Mouse (Mus musculus) ZHBTc4 (cell line): Measurements from ENCODE around the gene Pgrmc1.
"Not testable (repeated sequence)": the region's sequence is repeated elsewhere in the genome, so short reads cannot be mapped to it uniquely, and the experiment has no call there.

Experiments
- DNase-seq: peaks from one replicate; pipeline ENCODE4 v3.0.0-alpha.2; 2011; ENCODE audit warnings: low read depth, low spot score

The Pgrmc1 gene

DNA sequence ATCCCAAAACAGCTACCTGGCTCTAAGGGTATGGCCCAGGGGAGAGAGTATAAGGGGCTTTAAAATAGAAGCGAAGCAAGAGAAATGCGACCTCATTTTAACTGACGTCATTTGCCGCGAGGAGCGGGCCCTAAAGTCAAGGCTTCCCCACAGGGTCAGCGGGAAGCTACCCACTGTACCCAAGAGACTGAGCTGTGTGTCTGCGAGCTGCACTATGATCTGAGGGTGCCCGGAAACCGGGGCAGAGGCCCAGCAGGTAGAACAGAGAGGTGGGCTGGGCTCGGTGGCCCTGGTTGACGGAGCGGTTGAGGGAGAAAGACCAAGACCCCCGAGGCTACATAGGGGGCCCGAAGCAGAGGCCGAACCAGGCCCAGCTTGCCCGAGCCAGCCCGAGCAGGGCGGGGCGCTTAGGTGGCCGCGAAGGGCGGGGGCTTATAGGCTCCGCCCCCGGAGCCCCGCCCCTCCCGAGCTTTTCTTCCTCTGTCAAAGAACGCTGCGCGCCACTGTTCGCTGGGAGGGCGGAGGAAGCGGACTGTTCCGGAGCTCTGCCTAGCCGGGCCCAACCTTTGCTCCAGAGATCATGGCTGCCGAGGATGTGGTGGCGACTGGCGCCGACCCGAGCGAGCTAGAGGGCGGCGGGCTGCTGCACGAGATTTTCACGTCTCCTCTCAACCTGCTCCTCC, at the start of gene Pgrmc1:
Gene Pgrmc1 (plus strand): TSS at position 500 of the 683 bp plus-strand sequence.
- peak; percentile 86 for DNase-seq

- no peak for DNase-seq
Observed at GRCm38 (mm10) chrX:36548798-36549197, 49.2 kb upstream of the Pgrmc1 start.

- no peak for DNase-seq
Observed at GRCm38 (mm10) chrX:36550906-36551305, 47.1 kb upstream of the Pgrmc1 start.

DNA sequence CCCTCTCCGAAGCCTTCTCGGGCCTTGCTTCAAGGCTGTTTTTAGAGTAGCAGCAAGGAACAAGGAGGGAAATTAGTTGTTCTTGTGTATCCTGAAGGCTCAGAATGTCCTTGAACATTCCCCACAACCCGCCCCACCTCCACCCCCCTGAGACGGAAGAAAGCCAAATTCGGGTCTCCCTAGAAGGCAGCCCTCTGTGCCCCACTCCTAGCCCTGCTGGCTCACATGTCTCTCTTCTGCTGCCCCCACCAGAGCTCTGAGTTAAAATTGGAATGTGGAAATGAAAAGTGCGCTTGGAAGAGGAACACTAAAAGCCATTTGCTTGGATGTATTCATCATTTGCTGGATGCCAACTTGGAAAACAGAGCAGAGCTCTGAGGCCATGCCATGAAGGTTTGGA, 46.7 kb upstream of the Pgrmc1 start:
- DNase-seq: no peak

- DNase-seq: no peak
Observed at GRCm38 (mm10) chrX:36552055-36552587, 45.9 kb upstream of the Pgrmc1 start.

- no peak for DNase-seq
Observed at GRCm38 (mm10) chrX:36552715-36553114, 45.3 kb upstream of the Pgrmc1 start.

DNA sequence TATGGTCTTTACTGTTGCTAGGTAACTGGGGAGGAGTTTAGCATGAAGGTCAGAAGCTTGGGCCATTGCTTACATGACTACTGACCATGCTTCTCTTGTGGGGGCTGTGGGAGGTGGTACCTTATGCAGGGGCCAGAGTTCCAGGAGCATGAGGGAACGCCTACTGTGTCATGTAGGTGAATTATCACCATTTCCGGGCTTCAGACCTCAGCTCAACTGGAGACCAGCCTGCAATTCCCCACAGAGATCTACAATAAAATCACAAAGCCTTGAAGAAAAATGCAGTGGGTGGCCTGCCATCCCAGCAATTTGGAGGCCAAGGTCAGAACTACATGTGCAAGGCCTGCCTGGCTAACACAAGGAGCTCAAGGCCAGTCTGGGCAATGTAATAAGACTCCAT, 42.8 kb upstream of the Pgrmc1 start:
- not testable (repeated sequence) for DNase-seq

DNA sequence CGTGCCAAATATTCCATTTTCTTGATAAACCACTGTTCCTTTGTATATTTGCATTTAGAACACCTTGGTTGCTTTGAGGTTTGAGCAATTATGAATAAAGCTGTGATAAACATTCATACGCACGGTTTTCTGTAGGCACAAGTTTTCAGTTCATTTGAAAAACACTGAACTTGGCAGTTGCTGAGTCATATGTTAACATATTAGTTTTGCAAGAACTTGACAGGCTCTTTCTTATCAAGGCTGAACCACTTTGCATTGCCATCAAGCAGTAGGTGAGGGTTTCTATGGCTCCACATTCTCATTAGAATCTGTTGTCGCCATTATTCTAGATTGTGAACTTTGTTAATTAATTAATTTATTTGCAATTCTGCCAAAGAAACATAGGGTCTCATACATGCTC, 37.8 kb upstream of the Pgrmc1 start:
- DNase-seq: no peak

GRCm38 (mm10) chrX:36561650-36562049, 36.4 kb upstream of the Pgrmc1 start:
- peak; percentile 52 for DNase-seq

GRCm38 (mm10) chrX:36562079-36562478, 35.9 kb upstream of the Pgrmc1 start:
- no peak for DNase-seq

- DNase-seq: no peak
Observed at GRCm38 (mm10) chrX:36586629-36587303, 11.2 kb upstream of the Pgrmc1 start.

DNA sequence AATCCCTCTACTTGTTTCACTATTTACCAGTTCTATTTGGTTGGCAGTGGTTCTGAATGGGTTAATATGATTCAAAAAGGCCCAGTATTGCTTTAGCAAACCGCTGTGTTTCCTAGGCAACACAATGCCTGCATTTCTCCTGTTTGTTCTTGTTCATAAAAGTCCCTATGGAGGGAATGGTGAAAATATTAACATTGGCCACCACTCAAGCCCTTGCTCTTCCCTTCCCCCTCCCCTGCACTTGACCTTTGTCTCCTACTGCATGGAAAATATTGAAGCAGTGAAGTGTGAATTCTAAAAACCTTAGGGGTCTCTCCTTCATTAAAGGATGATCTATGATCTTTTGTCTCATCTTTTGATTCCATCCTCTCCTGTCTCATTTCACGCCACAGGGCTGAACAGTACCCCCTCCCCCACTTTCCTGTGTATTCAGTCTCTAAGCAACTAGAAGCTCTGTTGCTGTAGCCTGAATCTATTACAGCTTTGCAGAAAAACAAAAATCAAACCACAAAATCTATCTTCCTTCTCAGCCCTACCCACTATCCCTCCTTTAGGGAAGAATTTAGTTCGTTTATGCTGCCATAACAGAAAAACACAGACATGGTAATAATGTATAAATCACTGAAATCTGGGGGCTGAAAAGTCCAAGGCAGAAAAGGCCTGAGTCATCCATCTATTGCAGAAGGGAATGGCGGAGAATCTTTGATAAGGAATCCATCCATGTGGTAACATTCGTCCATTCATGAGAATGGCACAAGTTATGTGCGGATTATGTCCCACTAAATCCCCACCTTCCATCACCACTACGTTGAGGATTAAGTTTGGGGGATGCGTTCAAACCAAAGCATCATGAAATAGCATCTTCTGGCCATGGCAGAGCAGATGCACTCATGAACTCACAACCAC, 10.4 kb upstream of the Pgrmc1 start:
- no peak for DNase-seq

- DNase-seq: no peak
Observed at GRCm38 (mm10) chrX:36590266-36590665, 7.7 kb upstream of the Pgrmc1 start.

GRCm38 (mm10) chrX:36591120-36591519, 6.9 kb upstream of the Pgrmc1 start:
- DNase-seq: no peak

GRCm38 (mm10) chrX:36591539-36591938, 6.5 kb upstream of the Pgrmc1 start:
- no peak for DNase-seq

DNA sequence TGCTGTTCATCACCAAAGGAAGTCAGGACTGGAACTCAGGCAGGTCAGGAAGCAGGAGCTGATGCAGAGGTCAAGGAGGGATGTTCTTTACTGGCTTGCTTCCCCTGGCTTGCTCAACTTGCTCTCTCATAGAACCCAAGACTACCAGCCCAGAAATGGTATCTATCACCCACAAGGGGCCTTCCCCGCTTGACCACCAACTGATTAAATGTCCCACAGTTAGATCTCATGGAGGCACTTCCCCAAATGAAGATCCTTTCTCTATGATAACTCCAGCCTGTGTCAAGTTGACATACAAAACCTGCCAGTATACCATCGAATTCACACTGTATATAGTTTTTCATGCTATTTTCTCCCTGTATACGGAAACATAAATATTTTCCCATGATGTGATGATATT, 2.8 kb upstream of the Pgrmc1 start:
- no peak for DNase-seq

DNA sequence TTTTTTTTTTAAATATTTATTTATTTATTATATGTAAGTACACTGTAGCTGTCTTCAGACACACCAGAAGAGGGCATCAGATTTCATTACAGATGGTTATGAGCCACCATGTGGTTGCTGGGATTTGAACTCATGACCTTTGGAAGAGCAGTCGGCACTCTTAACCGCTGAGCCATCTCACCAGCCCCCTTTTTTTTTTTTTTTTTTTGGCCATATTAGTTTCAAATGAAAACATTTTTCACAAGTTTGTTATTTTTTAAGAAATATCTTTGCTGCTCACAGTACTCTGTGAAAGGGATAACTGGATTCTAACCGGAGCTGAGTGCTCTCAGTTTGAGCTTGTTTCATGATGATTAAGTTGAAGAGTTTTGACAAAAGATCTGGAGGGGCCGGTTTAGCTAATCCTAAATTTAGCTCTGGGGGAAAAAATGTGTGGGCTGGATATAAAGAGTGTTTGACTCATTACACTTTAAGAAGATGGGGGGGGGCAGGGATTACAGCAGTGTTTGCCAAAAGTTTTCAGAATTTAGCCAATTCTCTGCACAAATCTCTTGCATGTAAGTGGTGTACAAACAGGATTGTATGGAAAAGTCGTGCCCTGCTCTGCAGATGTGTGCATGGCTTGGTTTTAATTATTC, 1.4 kb upstream of the Pgrmc1 start:
- DNase-seq: not testable (repeated sequence)

GRCm38 (mm10) chrX:36598390-36598810, 394 bp downstream of the Pgrmc1 start:
- no peak for DNase-seq

DNA sequence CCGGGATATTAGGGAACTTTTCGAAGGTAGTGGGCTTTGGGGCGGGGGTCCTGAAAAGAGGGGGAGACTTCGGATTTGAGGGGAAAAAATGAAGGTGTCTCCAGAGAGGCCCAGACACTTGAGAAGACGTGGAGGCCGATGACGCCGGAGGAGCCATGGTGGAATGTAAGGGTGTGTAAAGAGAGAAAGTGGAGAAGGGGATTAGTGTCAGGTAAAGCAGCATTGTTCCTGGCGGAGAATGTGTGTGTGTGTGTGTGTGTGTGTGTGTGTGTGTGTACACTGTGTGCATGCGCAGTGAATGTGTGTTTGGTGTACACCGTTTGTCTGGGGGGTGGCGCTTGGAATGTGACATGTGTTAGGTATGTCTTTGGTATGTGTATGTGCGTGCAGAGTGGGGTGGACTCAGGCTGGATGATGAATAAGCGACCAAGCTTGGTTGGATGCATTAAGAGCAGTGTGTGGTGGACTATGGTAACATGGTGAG, 897 bp downstream of the Pgrmc1 start:
- peak; percentile 53 for DNase-seq

DNA sequence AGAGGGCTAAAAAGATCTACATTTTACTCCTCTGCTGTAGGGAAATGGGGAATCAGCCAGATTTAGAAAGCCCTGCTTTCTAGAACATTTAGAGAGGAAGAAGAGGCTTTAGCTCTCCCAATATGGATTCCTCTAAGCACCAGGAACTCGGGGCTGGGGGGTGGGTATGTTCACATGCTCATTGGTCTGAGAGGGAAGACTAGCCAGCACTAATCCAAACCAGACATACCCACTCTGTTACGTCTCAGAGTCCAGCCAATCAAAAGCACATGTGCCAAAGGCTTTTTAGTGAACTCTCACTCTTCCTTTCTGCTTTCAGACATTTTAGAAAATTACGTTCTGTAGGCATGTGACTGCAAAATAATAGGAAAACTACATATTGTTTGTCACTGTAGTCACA, 1.6 kb downstream of the Pgrmc1 start:
- peak; percentile 43 for DNase-seq

- DNase-seq: peak; percentile 51
Observed at GRCm38 (mm10) chrX:36600066-36600465, 2.1 kb downstream of the Pgrmc1 start.
